ENCODE assay signal across 8 mouse cellular contexts in genomic region chr7:99534901-99535735, GRCm38 (mm10). TPM values are rescaled to one million over a fixed set of nuclear protein-coding genes. Genes with fewer than 3 reads are reported as not detected.
DNase-seq lines count a peak whose midpoint lies in the region; ATAC-seq lines count a peak whose summit lies in the region.

TSS of gene Arrb1 (plus strand) at chr7:99535466.

- DNase-seq in adrenal gland, adult 2 months, result peak; percentile 92
- peak; percentile 82 for DNase-seq in embryo, embryonic 10 days (ENCODE audit: low spot score)
- DNase-seq in gastrocnemius, postnatal 14 days, result peak; percentile 84
- peak; percentile 86 for DNase-seq in left cerebral cortex, postnatal 25 days (ENCODE audit: low spot score in 2 of 2)
- DNase-seq in mesoderm, embryonic 11.5 days (ENCODE audit: low read depth, low spot score), result peak; percentile 83
- peak; percentile 88 for DNase-seq in right cerebral cortex, postnatal 25 days
- DNase-seq in yolk sac, embryonic 10.5 days (ENCODE audit: low spot score), result peak; percentile 95

- intact Hi-C loops in gastrocnemius, postnatal 14 days (cut with DNase I; ENCODE audit: low total_unique reads), result no loop called here
- intact Hi-C loops in left cerebral cortex, postnatal 25 days (cut with DNase I), result no loop called here

- ATAC-seq in inflammation-experienced regulatory T-cells, adult 6 months, result peak; percentile 73

RNA-seq across cellular contexts. Expression of gene Arrb1, which starts in this region (rescaled TPM):
- total RNA-seq in adrenal gland, adult 2 months (2021), result 10 to 100 TPM; 38.7 to 62.2 TPM
- polyA plus RNA-seq in adrenal gland, adult 2 months (2012; rRNA removed), result 19.0 and 19.3 TPM in 2 replicates
- total RNA-seq in gastrocnemius, postnatal 14 days (2021), result 10 to 100 TPM; 14.3 to 15.2 TPM
- polyA plus RNA-seq in inflammation-experienced regulatory T-cells, adult 6 months (2017; shearing (Covaris generic)), result 10 to 100 TPM in 2 of 3 experiments, 1 to 10 TPM in 1; 6.1 to 11.1 (median 10.6) TPM
- 100 to 1,000 TPM; 180 to 181 TPM for total RNA-seq in left cerebral cortex, postnatal 25 days (2021)

Comparison
In these comparisons a context has a peak if more than half of its experiments do, and no peak if none do; other contexts are left out.
1. Peak in every context shown above with its lines: DNase-seq and ATAC-seq.